1 mouse cellular context compared by ENCODE assay signal in genomic region chr5:140336680-140337079, GRCm38 (mm10).
TF ChIP-seq lines count a peak whose summit lies in the region.

No protein-coding gene starts in this region.

TF ChIP-seq in MEL, 35 proteins besides CTCF, POLR2A, EP300 and RAD21 (continued from another document):
- no peak for TF ChIP-seq E2F4 (IDR thresholded peaks at IDR 0.05; ENCODE audit: borderline replicate concordance, low read depth, low read length)
- TF ChIP-seq MXI1 (IDR thresholded peaks at IDR 0.05; ENCODE audit: low read depth, low read length) = no peak
- peak; percentile 59 for TF ChIP-seq SMC3 (IDR thresholded peaks at IDR 0.05; ENCODE audit: low read depth, low read length)
- TF ChIP-seq CHD1 (IDR thresholded peaks at IDR 0.05; ENCODE audit: low read depth, low read length) = no peak
- TF ChIP-seq NRF1 (IDR thresholded peaks at IDR 0.05; ENCODE audit: insufficient read depth, low read depth, low read length, poor library complexity, severe bottlenecking) = no peak
- no peak for TF ChIP-seq JUND (IDR thresholded peaks at IDR 0.05; ENCODE audit: low read depth, low read length)
- TF ChIP-seq UBTF (IDR thresholded peaks at IDR 0.05; ENCODE audit: borderline replicate concordance, insufficient read depth, low read depth, low read length) = no peak
- no peak for TF ChIP-seq GATA1 (IDR thresholded peaks at IDR 0.05; ENCODE audit: low read depth, low read length)
